Mouse (Mus musculus): ENCODE measurements at regions not wholly inside any gene's neighbourhood (a gene's known extent, or its start where the extent isn't known, plus 50 kb on each side); places are given as distances from the start of the nearest gene placed in this dataset.

DNA sequence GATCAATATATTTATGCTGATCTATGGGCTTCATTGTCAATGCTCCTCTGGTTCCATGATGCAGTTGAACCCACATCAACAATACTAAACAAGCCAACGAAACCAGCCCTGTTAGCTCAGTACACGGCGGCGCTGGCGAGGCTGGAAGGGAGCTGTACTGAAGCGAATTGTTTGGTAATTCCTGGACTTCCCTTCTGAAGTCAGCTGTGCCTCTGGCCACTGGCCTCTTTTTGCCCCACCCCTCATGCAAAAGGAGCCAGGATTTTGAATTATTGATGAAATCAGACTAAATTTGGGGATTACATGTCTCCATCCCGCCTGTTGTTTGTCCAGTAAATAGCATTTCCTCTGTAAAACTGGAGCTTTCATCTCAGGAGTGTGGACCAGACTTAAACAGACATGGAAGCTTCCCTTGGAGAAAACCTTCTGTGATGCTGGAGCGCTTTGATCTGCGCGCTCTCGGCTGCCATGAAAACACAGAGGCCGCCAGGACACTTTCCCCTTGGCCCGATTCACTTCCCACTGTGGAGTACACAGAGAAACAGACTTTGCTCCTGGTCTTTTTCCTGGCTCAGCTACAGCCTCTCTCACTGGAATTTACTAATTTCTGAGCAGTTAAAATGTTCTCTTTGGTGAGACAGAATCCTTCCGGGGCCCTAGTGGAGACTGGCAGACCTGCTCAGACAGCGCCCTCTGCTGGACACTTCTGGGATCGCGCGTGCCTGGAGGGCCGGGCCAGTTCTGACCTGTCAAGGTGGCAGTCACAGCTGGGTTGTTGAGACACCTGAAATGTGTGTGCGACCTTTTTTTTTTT, 412.9 kb upstream of the Gm6657 start:
- peak; percentile 97 for DNase-seq (ENCODE audit: low spot score)

DNA sequence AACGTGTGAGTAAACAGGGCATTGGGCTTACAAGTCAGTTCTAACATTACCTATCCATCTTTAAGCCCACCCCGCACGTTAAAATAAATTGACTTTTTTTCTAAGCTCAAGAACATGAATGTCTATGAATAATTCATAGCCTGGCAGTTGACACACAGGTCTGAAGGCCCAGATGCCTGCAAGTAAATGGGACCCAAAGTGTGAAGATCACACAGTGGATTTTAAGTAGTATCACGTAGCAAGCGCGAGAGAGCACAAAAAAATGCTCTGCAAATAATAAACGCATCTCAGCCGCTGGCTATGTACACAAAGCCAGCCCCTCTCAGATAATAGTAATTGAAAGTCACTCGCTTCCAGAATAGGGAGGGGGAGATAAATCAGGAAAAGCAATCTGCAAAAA, 410.1 kb upstream of the Gm6657 start:
- no peak for DNase-seq (ENCODE audit: low spot score)

DNA sequence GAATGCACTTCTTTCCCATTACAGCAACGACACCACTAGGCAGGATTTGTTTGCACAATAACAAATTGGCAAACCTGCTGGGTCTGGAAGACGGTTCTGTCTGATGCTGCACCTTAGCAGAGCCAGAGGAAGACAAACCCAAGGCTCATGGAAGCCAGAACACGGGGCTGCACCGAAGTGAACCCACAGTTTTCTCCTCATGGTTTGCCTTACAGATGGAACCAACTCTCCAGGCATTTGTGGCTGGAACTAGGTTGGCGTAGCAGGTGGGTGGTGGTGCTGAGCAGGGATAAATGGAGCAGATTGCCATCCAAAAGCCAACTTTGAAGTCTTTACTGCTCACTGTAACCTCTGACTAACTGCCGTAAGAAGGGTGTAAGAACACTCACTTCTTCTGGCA, 408.4 kb upstream of the Gm6657 start:
- no peak for DNase-seq (ENCODE audit: low spot score)

GRCm38 (mm10) chr12:77786678-77787077, 407.4 kb upstream of the Gm6657 start:
- no peak for DNase-seq (ENCODE audit: low spot score)

- DNase-seq (ENCODE audit: low spot score) = no peak
Observed at GRCm38 (mm10) chr12:77788273-77788672, 405.8 kb upstream of the Gm6657 start.

DNA sequence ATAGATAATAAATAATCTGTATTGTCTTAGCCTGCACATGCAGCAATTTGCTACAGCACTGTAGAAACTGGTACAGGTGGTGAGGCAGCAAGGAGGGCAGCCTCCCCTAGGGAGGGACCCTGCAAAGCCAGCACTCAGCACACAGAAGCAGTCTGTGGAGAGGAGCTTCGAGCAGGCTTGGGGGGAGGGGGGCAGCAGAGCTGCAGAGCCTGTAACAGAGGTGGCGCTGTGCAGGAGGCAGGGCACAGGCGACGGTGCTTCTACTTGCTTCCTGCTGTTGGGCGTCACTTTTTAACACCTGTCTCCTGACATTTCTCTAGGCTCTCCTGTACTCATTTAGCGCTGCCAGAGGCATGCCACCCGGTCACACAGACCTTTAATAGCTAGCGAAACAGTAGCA, 404.6 kb upstream of the Gm6657 start:
- peak; percentile 47 for DNase-seq (ENCODE audit: low spot score)

GRCm38 (mm10) chr12:77789871-77790270, 404.2 kb upstream of the Gm6657 start:
- DNase-seq (ENCODE audit: low spot score) = no peak

- peak; percentile 64 for DNase-seq (ENCODE audit: low spot score)
Observed at GRCm38 (mm10) chr12:77790891-77791672, 403.0 kb upstream of the Gm6657 start.

DNA sequence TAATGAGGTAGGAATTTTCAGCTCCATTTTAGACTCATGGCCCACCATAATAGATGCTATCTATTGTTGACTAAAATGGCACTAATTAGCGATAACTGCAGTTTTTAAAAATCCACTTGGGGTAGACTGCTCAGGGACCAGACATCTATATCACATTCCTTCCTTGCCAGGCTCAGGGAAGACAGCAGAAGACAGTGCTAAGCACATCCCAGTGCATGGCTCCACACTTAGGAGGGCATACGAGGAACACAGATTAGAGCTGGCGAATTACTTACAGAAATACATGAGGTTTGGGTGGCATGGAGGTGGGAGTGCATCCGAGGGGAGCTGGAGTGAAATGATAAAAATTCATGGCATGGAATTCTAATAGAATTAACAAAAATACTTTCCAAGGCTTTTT, 395.5 kb upstream of the Gm6657 start:
- DNase-seq (ENCODE audit: low spot score) = no peak

DNA sequence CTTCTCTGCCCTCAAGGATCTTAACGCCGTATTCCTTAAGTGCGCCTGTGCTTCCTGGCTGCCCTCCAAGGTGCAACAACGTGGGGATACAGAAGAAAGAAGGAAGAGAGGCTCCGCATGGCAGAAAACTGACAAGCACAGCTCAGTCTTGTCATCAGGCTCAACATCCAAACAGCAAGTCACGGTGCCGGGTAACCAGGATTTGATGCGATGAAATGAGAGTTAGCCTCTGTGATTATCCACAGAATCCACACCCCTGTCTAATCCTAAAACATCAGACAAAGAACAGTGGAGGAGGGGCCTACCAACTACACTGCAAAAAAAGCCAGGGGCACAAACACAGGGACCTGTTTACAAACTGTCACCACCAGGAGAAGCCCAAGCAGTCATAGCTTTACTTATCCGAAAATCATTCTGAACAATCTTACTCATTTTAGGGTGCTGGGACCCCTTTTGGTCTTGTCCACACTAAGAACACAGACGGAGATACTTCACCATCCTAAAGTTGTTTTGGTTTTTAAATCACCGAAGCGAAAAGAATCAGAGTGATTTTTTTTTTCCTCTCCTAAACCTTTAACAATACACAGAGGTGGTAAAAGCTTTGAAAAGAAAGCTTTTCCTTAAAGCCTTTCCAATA, 394.8 kb upstream of the Gm6657 start:
- no peak for DNase-seq (ENCODE audit: low spot score)

GRCm38 (mm10) chr12:77807674-77808073, 386.4 kb upstream of the Gm6657 start:
- DNase-seq (ENCODE audit: low spot score) = no peak

GRCm38 (mm10) chr12:77811276-77811675, 382.8 kb upstream of the Gm6657 start:
- DNase-seq (ENCODE audit: low spot score) = peak; percentile 48

DNA sequence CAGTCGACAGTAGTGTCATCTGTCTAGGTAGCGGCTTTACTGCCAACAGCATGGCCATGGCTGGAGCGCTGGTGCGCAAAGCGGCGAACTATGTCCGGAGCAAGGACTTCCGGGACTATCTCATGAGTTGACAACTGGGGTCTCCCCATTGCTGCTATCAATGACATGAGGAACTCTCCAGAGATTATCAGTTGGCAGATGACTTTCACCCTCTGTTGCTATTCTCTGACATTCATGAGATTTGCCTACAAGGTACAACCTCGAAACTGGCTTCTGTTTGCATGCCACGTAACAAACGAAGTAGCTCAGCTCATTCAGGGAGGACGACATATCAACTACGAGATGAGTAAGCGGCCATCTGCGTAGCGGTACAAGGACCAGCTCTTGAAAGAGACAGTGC, 374.6 kb upstream of the Gm6657 start:
- DNase-seq (ENCODE audit: low spot score) = no peak

DNA sequence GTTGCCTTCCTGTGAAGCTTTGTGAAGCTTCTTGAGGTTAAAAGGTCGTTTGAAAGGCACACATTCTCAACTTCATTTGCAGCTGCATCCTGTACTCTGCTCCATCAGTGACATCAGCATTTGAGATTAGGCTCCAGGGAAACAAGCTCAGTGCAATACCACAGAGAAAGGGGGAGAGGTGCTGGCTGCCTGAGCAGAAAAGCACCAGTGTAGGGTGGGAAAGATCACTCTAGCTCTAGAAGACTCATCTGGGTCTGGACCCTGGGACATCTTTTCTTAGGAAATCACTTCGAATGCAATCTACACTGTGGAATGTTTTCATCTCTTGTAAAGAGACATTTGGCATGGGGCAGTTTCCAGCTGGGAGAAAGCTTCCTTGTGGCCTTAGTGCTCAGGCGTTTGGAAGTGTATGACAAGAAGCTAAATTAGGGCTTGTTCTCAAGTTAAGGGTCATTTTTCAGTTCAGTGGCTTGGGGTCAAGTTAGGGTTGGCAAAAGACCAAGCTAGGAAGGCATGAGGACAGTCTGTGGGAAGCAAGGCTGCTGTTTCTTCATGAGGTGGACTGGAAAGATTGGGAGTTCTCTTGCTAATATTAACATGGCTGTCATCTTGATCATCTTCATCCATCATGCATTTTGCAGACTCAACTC, 370.5 kb upstream of the Gm6657 start:
- DNase-seq (ENCODE audit: low spot score) = no peak

- no peak for DNase-seq (ENCODE audit: low spot score)
Observed at GRCm38 (mm10) chr12:77833411-77834169, 360.5 kb upstream of the Gm6657 start.

DNA sequence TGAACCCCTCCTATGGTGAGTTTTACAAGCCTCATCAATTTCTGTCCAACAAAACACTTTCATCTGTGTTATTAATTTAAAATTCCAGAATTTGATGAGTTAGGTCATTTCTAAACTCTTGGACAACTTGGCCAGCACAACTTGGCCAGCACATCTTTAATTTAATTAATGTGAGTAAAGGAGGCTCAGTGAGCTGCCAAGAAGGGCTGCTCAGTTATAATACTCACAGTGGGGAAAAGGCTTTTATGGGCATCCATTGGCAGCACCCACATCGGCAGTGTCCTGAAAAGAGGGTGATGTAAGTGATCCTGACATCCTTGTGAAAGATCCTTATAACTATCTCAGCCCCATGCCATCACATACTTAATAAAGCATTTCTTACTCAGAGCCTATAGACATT, 359.2 kb upstream of the Gm6657 start:
- DNase-seq (ENCODE audit: low spot score) = no peak

DNA sequence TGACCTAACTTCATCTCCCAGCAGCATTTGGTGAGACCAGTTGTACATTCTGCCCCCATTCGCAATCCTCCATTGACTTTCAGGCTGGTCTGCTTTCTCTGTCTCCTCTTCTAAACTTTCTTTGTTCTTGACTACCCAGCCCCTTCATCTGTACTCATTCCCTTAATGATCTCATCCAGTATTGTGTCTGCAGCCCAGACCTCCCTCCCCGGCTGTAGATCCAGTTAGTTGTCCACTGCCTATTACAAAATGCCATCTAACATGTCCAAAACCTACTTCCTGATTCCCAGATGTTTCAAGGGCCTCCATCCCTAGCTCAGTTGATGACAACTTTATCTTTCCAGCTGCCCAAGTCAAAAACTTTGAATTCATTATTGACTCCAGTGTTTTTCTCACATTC, 357.8 kb upstream of the Gm6657 start:
- DNase-seq (ENCODE audit: low spot score) = no peak

GRCm38 (mm10) chr12:77841844-77842415, 352.1 kb upstream of the Gm6657 start:
- DNase-seq (ENCODE audit: low spot score) = no peak

GRCm38 (mm10) chr12:77852595-77853577, 341.2 kb upstream of the Gm6657 start:
- DNase-seq (ENCODE audit: low spot score) = no peak
